Mouse (Mus musculus) left cerebral cortex, postnatal 4 days (tissue): ENCODE measurements around the gene Ankrd65. TPM values are rescaled to one million over a fixed set of nuclear protein-coding genes. Genes with fewer than 3 reads are reported as not detected.
A peak's percentile ranks its signal among the peaks of the same experiment; 100 is the strongest.
"Not testable (repeated sequence)": the region's sequence is repeated elsewhere in the genome, so short reads cannot be mapped to it uniquely, and the experiment has no call there.

Experiments
- DNase-seq: peaks from one replicate; pipeline ENCODE4 v3.0.0-alpha.2; 2022
- intact Hi-C: fragments of 180-260 bp; cut with DNase I; formaldehyde crosslinking; loops from one replicate; pipeline ENCODE4 v1.15.1; 2025
- total RNA-seq, 2 experiments: library from RNA; stranded (reverse); gene quantifications; 2 replicates each; pipeline ENCODE4 v1.2.3; 2021

Ankrd65 gene
- total RNA-seq = not detected

DNA sequence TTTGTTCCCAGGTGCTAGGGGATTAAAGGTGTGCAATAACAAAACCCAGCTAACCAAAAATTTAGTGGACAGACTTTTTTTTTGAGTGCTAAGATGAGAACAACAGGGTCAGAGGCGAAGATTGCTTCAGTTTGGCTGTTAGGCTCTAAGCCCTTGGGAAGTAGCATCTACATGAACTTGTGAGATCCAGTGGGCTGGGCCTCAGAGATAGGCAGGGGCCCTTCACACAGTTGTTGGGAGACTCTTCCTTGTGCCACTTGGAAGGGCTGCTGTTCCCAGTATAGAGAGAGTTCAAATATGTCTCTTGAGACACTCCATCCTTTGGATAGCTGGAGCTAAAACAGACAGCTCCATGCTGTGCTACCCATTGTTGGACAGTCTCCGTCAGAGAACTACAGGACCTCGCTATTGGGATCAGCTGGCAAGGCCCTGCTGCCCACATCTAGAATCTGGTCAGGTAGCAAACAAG lies at the start of gene Ankrd65:
Ankrd65 (plus strand) TSS at position 419 of the 469 bp plus-strand sequence.
- intact Hi-C loops = no loop called here
- no peak for DNase-seq

DNA sequence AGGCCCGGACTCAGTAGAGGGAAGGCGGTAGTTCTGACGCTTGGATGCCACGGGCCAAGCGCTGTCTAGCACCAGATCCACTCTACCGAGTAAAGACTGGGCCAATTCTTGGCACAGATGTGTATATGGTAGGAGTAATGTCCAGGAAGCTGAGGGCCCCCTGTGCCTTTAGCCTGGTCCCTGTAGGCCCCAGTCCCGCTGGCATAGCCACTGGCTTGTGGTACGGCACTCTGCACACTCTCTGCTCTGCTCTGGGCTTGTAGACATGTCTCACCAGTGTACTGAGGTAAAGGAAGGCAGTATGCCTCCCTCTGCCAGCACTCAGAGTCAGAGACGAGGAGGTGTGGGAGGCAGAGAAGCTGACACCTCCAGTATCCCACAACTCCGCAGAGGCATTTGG lies 49.6 kb upstream of the Ankrd65 start:
- DNase-seq, intact Hi-C loops: not testable (repeated sequence)

- intact Hi-C loops = no loop called here
- no peak for DNase-seq
Observed at GRCm38 (mm10) chr4:155742684-155743083, 47.6 kb upstream of the Ankrd65 start.

DNA sequence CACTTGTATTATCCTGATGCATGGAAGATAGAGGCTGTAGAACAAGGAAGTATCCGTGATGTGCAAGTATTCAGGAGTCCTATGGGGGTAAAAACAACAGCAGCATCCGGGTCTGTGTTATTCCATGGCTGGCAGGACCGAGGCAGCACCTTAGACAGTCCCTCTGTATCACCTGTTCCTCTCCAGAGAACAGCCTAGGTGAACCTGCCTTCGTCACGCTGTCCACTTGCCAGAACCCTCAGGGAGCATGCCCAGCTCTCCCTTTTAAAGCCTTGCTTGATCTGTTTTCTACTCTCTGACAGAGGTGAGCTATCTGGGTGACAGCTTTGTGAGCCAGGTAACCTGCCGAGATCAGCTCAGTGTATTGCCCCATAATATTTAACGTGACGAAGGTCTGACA lies 45.8 kb upstream of the Ankrd65 start:
- DNase-seq = no peak

DNA sequence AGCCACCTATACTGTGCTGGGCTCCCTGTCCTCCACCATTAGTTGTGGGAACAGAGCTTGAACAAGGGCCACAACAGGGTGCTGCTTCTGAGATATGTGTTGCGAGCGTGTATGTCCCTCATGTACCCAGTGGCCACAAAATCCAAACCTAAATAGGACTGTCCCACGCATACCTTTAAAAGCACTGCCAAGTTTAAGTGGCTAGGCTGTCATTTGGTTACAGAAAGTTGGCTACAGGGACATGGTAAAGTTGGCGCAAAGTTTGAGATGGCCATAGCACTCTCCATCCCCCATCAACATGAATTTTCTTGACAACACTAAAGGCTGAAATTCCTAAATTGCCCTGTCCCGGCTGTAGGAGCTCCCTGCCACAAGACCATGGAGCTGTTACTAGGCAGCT lies 45.1 kb upstream of the Ankrd65 start:
- intact Hi-C loops = no loop called here
- DNase-seq = no peak

More for the DNA sequence above, 45.8 kb upstream of the Ankrd65 start:
- intact Hi-C loops = no loop called here

DNA sequence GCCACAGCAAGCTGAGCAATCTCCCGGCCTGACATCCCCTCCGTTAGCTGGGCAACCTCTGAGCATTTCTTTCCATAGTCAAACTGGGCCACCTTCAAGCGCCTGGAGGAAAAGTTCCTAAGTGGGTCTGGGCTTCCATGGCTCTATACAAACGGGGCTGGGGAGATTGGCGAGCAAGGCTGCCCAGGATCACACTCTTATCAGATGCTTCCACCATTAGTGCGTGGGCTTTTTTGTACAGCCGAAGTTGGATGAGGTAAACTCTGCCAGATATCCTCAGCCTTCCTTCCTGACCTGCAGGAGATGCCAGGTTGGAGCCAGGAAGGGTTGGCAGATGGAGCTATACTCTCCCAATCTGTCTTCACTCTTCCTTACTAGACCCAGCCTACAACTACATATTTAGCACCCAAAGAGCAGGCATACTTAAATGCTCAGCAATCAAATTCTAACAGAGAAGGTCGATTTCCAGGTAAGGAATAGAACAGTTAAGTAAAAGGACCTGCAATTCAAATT lies 44.1 kb upstream of the Ankrd65 start:
- intact Hi-C loops = no loop called here
- no peak for DNase-seq

DNA sequence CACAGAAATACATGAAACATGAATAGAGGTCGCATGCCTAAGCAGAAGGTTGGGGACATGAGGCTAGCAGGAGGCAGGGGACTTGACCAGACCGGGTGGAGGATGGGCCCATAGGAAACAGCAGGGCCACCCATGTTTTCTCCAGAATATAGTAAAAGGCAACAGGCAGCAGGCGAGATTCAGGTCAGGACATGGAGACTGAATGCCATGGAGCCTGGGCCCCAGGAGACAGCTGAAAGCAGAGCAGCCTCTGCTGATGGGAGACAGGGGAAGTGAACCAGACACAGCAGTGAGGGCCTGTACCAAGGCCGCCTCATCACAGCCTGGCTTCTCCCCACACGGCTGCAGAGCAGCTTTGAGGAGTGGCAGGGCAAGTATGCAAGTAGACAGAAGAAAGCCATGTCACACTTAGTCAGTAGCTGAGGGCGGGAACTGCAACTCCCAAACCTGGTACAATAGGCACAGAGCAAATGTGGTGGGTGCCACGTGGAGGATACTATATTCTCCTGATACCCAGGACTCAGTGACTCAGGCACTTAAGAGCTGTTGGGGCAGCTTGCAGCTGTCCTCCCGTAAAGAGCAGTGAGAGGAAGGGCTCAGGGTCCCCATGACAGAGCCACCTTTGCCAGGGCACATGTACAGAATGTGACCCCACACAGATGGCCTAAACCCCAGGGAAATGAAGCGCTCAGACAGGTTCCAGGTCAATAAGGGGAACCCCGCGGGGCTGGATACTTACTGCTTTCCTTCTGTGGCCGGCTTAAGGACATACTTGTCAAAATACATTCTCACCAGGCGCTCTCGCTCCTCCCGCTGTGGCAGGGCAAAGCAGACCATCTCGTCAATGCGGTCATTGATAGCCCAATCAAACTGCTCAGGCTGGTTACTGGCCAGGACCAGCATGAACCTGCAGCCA lies 43.4 kb upstream of the Ankrd65 start:
- DNase-seq = no peak
- intact Hi-C loops = no loop called here

DNA sequence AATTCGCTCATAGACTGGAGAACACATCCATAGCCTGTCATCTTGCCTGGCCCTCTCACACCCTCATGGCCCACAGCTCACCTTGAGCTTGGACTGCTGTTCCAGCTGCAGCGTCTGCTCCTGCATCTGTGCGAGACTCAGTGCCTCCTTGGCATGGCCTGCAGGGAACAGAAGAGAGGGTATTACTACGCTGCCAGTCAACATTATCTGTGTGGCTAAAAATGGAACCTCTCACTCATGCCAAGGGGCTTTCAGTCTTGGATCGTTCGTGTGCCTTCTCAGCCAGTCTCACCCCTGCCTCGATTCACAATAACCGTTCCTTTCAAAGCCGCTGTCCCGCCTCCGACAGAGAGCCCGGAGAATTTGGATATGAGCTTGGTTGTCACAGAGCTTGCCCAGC lies 33.2 kb upstream of the Ankrd65 start:
- no peak for DNase-seq
- intact Hi-C loops = no loop called here

GRCm38 (mm10) chr4:155759862-155760612 lies 30.2 kb upstream of the Ankrd65 start:
- peak; percentile 24 for DNase-seq
- intact Hi-C loops = no loop called here

- DNase-seq = peak; percentile 98
- intact Hi-C loops = no loop called here
Observed at GRCm38 (mm10) chr4:155760613-155761355, 29.5 kb upstream of the Ankrd65 start, which contains the start of gene Atad3a. Gene Atad3a, minus strand, starts transcription at chr4:155761093.

DNA sequence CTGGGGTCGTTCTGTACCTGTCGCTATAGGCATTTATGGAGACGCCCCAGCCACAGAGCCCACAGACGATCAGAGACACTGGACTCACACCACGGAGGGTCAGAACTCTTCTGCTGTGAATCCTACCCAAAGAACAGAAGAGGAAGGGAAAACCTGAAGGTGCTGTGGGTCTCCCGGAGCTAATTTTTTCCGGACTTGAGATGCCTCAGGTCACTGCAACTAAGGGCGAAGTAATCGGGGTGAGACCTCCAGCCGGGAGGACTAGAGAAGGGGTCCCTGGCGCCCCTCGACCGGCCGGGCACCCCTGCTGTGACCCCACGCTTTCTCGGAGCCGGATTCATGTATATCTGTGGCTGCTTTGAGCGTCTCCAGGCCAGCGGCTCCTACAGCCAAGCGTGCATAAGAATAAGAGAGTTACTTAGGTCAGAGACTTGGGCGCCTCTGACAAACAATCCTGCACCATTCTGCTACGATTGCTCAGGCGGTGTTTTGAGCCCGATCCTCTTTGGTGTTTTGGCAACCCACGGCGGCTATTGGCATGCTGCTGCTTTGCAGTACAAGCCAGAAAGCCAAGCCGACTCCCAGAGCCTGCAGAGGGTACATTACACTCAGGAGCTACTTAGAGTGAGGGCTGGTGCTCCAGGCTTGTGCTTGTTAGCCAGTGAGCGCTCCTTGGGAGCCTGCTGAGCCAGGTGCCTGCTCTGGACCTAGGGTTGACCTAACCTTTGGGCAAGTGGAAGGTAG lies 28.7 kb upstream of the Ankrd65 start:
- DNase-seq = no peak
- intact Hi-C loops = no loop called here

GRCm38 (mm10) chr4:155762357-155762756 lies 27.9 kb upstream of the Ankrd65 start:
- no peak for DNase-seq
- intact Hi-C loops = no loop called here

GRCm38 (mm10) chr4:155769496-155769879 lies 20.8 kb upstream of the Ankrd65 start:
- intact Hi-C loops = no loop called here
- no peak for DNase-seq

GRCm38 (mm10) chr4:155769880-155770512 lies 20.2 kb upstream of the Ankrd65 start:
- intact Hi-C loops = no loop called here
- peak; percentile 92 for DNase-seq

- no peak for DNase-seq
- intact Hi-C loops = no loop called here
Observed at GRCm38 (mm10) chr4:155770626-155771025, 19.6 kb upstream of the Ankrd65 start.

- intact Hi-C loops = no loop called here
- no peak for DNase-seq
Observed at GRCm38 (mm10) chr4:155771706-155772105, 18.5 kb upstream of the Ankrd65 start.

DNA sequence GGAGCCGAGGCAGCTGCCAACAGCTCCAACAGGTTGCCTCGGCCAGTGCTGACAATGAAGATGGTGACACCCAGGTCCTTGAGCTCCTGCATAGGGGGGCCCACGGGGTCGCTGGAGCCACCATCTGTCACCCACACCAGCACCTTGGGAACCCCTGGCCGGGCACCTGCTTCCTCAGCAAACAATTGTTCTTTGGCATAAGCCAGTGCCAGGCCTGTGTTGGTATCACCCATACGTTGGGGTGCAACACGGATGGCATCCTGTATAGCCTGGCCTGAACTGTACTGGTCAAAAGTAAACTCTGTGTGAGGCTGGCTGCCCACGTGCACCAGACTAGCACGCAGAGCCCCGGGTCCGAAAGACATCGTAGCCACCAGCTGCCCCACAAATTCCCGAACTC lies 17.5 kb upstream of the Ankrd65 start:
- intact Hi-C loops = no loop called here
- no peak for DNase-seq

- intact Hi-C loops = no loop called here
- no peak for DNase-seq
Observed at GRCm38 (mm10) chr4:155773335-155774078, 16.7 kb upstream of the Ankrd65 start.

DNA sequence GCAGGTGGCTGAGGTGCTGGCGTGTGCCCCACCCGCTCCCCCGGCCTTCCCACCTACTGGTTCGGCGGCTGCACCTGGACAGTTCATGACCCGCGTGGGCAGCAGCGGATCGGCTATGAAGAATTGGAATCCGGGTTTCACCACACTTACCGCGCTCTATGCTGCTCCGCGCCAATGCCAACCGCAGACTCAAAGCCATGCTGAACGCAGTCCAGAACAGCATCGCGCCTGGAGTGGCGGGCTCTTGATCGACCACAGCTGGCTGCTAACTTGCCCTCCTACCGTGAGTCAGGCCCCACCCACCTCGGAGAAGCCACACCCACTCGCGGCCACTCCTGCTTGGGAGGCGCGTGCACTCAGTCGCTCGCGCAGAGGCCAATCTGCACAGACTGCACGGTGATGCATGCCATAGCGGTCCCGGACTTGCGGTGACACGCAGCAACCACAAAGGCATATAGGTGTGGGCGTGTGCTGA lies 15.9 kb upstream of the Ankrd65 start, which contains the start of gene Vwa1:
Vwa1 (minus strand) TSS at position 419 of the 475 bp plus-strand sequence.
- intact Hi-C loops = no loop called here

More for the DNA sequence above, 15.9 kb upstream of the Ankrd65 start, which contains the start of gene Vwa1:
- peak; percentile 77 for DNase-seq
